Mouse (Mus musculus): Measurements from ENCODE around the gene Nktr.

The Nktr gene

DNA sequence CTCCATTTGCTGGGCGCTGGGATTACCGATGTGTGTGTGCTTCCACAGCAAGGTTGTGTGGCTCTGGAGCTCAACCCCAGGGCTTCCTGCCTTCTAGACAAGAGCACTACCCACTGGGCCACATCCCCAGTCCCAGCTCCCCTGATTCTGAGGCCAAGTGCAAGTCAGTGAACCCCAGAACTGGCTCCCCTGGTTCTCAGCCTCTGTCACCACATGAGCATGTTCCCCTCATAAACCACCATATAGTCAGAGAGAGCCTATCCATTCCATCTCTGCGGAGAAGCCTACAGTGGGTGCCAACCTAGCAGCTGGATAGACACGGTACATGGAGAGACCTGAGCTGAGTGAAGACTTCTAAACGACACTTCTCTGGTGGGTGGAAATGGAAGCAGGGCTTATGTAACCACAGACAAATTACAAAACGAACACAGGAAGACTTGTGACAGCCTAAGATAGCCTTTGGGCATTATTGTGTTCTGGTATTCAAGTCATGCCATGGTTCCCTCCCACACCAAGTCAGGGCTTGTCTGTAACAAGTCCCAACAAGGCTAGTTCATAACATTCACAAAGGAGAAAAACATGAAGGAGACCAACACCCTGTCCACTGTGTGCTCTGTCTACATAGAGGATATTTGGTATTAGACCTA, 12.8 kb upstream of the Nktr start:
- no peak for DNase-seq (ENCODE audit: inconsistent age in 2 of 2, low spot score in 1 of 2)

DNA sequence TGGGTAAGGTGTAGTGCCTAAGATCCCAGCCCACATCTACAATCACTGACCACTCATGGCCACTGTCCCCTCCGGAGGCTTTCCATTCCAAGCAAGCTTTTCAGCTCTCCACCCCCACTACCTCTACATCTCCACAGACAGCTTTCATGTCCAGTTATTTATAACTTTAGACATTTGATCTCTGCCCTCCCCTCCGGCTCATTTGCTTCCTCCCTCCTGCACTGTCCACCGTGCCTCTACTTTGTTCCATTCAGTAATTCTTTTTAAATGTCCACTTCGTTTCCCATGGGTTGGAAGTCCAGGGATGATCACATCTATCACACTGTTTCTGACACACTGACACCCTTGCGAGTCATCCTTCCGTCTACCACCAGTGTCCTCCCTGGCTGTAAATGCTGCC, 11.2 kb upstream of the Nktr start:
- DNase-seq (ENCODE audit: inconsistent age in 2 of 2, low spot score in 1 of 2): no peak

DNA sequence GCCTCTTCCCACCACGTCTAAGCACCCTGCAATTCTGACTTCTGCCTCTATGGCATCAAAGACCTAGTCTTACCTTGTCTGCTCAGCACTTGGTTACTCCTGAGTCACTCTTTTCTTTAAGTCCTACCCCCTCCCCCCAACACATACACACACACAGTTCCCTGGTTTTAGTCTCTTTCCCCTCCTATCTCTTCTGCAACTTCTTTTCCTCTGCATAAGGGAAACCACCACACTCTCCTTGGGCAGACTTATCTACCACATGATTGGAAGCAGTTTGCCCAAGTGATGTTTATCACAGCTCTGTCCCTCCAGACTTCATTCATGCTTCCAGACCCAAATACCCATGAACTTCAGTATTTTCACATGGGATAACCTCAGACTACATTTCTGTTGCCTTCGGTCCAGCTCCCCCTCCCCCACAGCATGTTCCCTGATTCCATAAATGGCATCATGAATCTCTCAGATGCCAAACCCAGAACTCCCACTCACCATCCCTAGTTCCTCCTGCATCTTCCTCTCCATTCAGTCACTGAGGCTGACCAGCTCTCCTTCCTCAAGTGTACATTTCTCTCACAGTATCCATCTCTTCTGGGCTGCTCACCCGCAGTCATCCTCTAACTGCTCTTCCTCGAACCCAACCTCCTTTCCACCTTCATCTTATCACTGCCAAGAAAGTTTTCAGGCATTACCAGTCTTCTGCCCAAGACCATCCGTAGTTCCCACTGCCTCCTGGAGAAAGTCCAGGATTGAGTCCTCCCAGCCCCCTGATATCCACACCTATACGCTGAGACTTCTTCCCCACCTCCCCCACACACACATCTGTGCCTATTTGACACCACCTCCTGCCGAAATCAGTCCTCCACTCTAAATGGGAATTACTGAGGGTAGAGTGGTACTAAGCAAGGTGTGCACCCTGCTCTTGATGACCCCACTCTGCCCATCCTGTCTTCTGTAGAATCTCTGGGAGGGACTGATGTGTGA, 10.2 kb upstream of the Nktr start:
- DNase-seq (ENCODE audit: inconsistent age in 2 of 2, low spot score in 1 of 2): peak in 1 of 2 experiments; percentile 13

DNA sequence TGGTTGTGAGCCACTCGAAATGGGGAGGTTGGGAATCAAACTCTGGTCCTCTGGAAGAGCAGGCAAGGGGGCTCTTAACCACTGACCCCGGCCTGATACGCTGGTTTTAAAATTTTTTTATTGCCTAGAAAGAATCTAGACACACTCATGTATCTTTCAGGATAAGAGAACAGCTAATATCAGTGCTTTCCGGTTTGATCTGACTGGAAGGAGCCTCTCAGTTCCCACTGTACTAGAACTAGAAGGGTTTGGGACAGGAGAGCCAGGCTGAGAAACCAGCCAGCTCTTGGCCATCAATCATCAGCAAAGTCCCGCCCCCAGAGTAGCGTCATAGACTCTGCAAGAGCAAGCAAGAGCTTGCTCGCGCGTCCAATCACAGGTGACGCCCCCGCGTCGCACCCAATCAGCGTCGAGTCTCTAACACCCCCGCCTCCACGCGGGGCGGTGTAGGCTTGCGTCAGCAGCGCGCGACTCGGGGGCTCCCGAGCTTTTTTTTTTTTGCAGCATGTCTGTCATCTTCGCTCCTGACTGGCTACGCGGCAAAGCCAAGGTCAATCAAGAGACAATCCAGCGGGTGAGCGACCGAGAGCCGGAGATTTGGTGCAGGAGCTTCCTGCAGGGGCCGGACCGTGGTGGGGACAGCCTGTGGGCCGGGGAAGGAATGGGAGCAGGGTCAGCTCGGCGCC, 8.9 kb upstream of the Nktr start, which contains the start of gene Ss18l2:
TSS of gene Ss18l2 (plus strand) at position 432 of the 686 bp plus-strand sequence.
- DNase-seq (ENCODE audit: inconsistent age in 2 of 2, low spot score in 1 of 2): peak; percentile 98 to 99

DNA sequence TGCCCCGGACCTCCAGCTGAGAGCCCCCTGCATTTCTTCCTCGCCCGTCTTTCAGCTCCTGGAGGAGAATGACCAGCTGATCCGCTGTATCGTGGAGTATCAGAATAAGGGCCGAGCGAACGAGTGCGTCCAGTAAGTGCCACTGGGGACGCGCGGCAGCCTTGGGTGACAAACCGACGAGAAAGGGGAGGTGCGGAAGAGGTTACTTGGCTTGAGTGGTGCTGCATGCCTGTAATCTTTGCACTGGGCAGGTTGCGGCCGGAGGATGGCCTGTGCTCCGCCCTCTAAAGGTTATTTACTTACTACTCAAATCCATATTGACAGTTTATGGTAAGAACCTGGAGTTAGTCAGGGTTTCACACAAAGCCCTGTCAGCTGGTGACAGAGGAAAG, 8.4 kb upstream of the Nktr start:
- no peak for DNase-seq (ENCODE audit: inconsistent age in 2 of 2, low spot score in 1 of 2)

DNA sequence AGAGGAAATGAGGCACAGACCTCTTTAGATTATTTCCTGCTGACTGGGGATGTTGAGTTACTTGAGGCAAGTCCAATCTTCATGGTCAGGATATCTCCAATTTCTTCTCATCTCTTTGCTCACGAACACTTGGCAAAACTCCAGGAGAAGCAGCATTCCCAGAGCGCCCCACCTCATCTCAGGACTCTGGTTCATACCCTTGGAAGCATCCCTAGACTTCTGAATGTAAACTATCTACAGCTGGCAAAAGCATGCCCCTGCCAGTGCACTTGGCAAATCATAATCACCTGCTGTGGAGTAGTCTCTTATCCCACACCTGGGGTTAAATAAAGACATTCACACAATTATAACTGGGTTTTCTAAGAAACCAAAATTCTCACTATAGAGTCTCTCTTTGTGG, 1.9 kb upstream of the Nktr start:
- no peak for DNase-seq (ENCODE audit: inconsistent age in 2 of 2, low spot score in 1 of 2)

DNA sequence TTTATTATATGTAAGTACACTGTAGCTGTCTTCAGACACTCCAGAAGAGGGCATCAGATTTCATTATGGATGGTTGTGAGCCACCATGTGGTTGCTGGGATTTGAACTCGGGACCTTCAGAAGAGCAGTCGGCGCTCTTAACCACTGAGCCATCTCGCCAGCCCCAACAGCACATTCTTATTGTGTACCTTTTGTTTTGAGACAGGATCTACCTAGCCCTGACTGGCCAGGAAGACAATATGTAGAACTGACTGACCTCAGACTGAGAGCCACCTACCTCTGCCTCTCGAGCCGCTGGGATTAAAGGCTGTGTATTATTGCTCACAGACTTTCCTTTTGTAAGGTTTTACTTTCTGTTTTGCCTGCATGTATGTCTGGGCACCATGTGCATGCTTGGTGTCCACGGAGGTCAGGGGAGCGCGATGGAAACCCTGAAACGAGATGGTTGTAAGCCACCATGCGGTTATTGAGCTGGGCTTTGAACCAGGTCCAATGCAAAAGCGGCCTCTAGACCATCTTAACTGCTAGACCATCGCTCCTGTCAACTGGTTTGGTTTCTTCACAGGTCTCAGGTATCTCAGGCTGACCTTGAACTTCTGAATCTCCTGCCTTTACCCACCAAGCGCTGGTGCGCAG, 781 bp upstream of the Nktr start:
- DNase-seq (ENCODE audit: inconsistent age in 2 of 2, low spot score in 1 of 2): peak in 1 of 2 experiments; percentile 52

DNA sequence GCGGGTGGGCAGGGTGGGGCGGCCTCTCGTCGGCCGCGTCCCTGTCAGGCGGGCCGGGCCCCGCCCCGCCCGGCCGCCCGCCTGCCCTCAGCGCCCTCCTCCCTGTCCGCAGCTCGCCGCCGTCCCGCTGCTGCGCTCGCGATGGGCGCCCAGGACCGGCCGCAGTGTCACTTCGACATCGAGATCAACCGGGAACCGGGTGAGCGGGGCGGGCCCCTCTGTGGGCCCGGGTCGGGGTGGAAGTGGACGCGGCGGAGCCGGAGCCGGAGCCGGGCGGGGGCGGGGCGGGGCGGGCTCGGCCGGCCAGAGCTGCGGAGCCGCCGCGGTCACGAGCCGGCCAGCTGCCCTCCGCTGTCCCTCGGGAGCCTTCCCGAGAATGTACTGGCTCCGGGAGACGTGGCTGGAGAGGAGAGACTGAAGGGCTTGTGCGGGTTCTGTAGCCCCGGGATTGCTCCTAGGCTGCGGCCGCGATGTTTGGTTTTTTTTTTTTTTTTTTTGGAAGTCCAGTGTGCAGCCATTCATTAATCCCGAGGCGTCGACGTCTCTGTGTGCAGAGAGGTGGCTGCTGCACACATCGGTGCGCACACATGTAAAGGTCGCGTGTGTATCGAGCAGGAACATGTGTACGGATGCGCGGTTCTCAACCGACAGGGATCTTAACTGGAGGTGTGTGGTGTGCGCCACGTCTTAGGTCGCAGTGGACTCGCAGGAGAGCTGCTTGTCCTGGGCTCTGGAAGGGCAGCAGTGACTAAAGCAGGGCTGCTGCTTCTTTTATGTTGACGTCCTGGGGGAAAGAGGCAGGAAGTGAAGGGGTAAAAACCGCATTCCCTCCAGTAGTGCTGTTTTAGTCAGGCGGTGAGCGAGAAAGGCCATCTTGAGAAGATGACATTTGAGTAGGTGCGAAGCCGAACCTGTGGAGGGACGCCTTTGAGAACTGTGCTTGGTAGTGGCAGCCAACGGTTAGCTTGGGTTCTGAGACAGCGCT, 670 bp downstream of the Nktr start:
- peak; percentile 48 to 78 for DNase-seq (ENCODE audit: inconsistent age in 2 of 2, low spot score in 1 of 2)

DNA sequence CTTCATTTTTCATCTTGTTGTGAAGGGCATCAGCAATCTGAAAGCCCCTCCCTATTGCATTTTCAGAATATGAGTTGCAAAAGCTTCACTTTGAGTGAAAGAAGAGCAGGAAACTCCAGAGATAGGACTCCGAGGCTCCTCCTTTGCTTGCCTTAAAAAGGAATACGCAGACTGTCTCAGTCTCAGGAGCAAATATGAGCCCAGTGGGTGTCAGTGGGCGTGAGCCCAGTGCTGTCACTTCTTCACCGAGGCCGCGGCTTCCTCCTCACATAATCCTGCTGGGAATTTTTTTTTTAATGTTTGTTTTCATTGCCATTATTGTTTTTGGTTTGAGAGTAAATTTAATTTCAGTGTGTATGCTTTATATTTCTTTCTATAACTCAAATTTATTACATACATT, 21.5 kb downstream of the Nktr start:
- no peak for DNase-seq (ENCODE audit: inconsistent age in 2 of 2, low spot score in 1 of 2)

DNA sequence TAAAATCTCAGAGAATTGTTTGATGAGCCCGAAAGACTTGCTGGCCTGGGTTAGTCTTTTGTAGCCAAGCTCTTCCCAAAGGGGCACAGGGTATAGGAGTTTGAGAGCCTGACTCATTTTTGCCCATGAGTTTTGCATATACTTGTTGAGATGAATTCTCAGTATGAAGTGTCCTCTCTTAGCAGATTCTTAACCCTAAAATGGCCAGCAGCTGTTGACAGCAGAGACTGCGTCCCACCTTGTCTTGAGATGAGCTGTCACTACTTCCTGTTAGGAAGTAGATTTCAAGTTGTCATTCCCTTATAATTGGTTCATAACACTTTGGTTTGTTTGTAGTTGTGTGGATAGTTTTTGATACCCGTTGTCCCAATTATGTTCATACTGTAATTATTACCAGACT, 22.2 kb downstream of the Nktr start:
- no peak for DNase-seq (ENCODE audit: inconsistent age in 2 of 2, low spot score in 1 of 2)

DNA sequence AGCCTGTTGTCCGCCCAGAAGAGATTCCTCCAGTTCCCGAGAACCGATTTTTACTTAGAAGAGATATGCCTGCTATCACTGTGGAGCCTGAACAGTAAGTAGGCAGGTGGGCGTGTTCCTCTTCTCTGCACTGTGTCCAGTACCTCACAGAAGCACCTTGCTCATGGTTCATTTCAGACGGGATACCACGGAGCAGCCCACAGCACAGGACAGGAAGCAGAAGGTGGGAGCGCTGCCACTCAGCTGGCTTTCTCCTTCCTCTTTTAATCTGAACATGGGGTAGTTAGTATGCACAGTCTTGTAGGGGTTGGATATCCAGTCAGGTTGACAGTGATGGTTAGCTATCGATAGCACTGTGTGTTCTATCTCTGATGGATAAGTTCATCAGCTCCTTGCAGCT, 25.1 kb downstream of the Nktr start:
- no peak for DNase-seq (ENCODE audit: inconsistent age in 2 of 2, low spot score in 1 of 2)

DNA sequence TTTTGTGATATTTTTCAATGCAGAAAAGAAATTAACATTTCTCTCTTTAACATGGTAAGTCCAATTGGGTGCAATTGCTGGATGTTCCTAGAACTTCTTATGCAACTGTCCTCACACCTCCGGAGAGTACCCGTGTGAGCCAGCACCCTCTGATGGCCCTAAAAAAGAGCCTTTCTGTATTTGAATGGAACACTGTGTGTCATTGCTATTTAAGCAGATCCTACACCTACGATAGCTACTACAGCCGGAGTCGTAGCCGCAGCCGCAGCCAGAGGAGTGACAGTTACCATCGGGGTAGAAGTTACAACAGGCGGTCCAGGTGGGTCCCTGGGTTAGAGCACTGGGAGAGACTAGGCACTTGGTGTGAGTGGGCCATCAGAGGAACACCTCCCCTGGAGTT, 33.8 kb downstream of the Nktr start:
- DNase-seq (ENCODE audit: inconsistent age in 2 of 2, low spot score in 1 of 2): peak in 1 of 2 experiments; percentile 16

DNA sequence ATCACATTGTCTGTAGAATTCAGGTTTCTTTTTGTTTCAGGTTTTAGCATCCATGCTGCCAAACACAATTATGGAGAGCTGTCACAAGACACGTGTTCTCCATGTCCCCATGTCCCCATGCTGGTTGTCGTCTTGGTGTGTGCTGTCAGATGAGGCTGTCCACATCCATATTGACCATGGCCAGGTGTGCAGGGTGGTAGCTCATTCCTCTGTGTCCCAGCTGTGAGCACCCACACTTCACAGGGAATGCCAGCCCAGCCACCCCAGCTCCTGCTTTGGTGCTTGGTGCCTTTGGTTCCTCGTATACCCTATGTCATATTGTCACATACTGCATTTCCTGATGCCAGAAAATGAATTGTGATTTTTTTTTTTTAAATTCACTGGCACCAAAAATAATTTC, 35.7 kb downstream of the Nktr start:
- DNase-seq (ENCODE audit: inconsistent age in 2 of 2, low spot score in 1 of 2): peak in 1 of 2 experiments; percentile 15

DNA sequence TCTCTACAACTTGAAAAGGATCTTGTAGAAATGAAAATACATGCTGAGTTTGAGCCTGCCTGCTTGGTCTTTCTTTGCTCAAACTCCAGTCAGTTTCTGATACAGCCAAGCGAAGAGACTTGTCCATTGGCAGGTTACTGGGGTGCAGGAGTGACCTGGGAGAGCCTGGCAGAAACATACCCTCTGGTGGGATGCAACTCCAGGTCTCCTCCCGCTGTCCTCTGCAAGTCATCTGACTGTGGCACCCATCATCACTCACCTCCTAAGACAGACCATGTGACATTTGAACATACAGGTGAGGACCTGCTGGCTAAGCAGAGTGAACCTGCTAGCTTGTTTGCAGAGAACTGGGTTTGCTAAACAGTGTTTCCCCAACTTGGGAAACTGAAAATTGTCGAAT, 37.8 kb downstream of the Nktr start:
- peak in 1 of 2 experiments; percentile 23 for DNase-seq (ENCODE audit: inconsistent age in 2 of 2, low spot score in 1 of 2)

DNA sequence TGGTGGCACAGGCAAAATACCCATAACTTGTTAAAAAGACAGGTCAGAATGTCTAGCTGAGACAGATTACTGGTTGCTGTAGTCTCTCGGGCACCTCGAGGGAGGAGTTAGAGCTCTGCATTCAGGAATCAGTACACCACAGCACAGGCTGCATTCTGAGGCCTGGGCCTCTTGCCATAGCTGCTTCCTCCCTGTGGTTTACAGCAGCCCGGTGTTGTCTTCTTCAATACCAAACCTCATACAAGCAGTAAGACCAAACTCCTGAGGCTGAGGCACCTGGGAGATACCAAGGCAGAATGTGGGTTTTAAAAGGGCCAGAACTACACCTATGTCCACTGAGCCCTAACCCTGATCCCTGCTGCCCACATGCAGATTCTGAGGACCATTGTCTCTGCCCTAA, 38.5 kb downstream of the Nktr start:
- peak in 1 of 2 experiments; percentile 57 for DNase-seq (ENCODE audit: inconsistent age in 2 of 2, low spot score in 1 of 2)

DNA sequence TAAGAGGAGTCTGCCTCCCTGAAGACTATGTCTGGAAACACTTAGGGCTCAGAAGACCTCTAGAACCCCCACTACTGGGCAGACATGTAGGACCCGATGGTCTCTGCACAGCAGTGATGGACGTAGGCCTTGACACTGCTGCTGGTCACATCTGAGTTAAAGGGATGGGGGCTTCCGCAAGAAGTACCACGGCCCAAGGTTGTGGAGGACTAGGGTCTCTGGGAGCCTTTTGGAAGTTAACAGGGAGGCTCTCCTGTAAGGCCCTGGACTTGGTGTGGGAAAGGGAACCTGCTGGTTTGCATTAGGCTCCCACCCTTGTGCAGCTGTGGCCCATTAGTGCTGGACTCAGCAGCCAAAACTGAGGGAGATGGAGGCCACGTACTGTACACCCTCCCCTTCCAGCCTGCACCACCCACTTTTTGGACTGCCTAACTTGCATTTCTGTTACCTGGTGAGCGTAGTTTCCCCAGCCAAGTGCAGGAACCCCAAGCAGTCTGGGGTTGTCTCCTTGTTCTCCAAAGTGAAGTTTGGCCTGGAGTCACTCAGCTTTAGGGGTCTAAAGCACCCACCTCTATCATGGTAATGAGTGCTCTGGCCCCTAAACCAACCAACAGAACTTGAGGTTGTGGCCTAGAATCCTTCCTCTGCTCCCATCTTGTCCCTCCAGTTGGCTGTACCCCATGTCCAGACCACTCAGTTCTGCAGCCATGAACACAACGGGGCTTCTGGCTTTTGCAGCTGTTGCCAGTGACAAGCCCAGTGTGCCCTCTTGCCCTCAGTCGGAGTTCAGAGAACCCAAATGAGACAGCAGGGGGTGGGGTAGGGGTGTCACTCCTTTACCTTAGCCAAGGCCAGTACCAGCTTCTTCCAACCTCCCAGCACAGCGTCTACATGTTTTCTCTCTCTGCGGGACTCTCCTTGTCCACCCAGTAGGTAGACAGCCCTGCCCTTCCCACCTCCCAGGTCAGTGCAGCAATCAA, 39.2 kb downstream of the Nktr start:
- DNase-seq (ENCODE audit: inconsistent age in 2 of 2, low spot score in 1 of 2): peak; percentile 24 to 55

DNA sequence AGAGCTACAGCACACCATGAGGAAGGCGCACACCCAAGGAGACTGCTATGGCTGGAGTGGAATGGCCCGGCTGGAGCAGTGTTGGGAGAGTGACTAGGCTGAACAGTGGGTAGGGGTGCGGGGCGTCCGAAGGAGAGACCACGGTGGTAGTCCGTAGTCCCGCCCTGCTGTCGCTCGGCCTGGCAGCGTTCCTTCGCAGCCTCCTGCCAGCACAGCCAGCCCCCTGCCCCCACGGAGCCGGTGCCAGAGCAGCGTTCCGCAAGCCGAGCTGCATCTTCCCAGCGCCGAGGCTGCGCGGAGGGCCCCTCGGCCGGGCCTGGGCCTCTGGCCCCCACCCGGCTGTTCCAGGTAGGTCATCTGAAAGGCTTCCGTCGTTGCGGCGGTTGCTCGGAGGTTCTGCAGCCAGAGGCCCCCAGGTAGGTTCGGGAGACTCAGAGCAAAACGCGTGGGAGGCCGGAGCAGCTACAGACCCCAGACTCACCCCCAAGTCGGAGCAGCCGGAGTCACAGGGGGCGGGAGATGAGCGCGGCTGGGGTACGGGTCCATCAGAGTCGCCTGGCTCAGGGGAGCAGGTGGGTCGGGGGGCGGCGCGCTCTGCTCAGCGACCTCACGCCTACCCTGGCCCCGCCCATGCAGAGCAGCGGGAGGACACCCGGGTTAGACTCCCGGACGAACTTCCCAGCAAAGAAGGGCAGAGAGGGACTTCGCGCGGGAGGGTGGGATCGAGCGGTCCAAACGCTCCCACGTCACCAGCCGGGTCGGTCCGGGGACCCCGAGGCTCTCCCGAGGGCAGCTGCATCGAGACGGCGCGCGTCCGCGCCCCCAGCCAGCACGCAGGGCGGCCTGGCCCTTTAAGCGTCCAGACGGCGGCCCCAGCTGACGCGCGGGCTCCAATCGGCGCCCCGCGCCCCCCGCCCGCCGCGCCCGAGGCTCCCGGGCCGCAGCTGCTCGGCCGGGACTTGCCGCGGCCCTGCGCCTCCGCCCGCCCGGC, 40.4 kb downstream of the Nktr start, which contains the start of gene Zfp651:
TSS of gene Zfp651 (plus strand) at position 240 of the 991 bp plus-strand sequence.
- DNase-seq (ENCODE audit: inconsistent age in 2 of 2, low spot score in 1 of 2): peak; percentile 75 to 85
